32 mouse cellular contexts compared by ENCODE assay signal in genomic region chr7:132589610-132590009, GRCm38 (mm10). TPM values are rescaled to one million over a fixed set of nuclear protein-coding genes. Genes with fewer than 3 reads are reported as not detected.
A peak's percentile ranks its signal among the peaks of the same experiment; 100 is the strongest.
DNase-seq lines count a peak whose midpoint lies in the region; ATAC-seq lines count a peak whose summit lies in the region.
"Had no signal": no experiment of that assay in that cellular context is flagged by ENCODE, and none has a peak within 500 bp of the region (broad histone marks: within the 10 kb centered on the region; RNA-seq: fewer than 3 reads in every experiment).

No protein-coding gene starts in this region.

- H3K9me3 ChIP-seq in kidney, embryonic 15.5 days (replicated peaks), result no peaks in the 10 kb centered on the region
- H3K9me3 ChIP-seq: embryonic facial prominence, embryonic 12.5 days; heart, embryonic 10.5 days; heart, embryonic 15.5 days; hindbrain, embryonic 12.5 days; limb, embryonic 10.5 days; limb, embryonic 15.5 days; midbrain, embryonic 13.5 days had no signal

- peak; percentile 35 for DNase-seq in kidney, adult 11 months
- no peak for DNase-seq in kidney, postnatal 10 days
- DNase-seq in kidney, postnatal 25 days, result peak; percentile 35 to 64
- peak; percentile 53 to 59 for DNase-seq in kidney, postnatal 36 days
- DNase-seq in testis, postnatal 10 days (ENCODE audit: low spot score), result no peak
- DNase-seq: adrenal gland, postnatal 14 days; cerebellum, adult 11-12 months; cerebellum, adult 9-11 months; embryo, embryonic 11 days; gastrocnemius, postnatal 14 days; heart, adult 11 months; heart, postnatal 36 days; layer of hippocampus, postnatal 36 days; lung, adult 2 months; lung, postnatal 10 days had no signal

- no peak overlapping the region for H3K4me2 ChIP-seq in kidney, embryonic 15.5 days
- H3K4me2 ChIP-seq: embryonic facial prominence, embryonic 12.5 days; heart, embryonic 15.5 days; hindbrain, embryonic 12.5 days; limb, embryonic 15.5 days; midbrain, embryonic 13.5 days had no signal

- H3K27me3 ChIP-seq in kidney, embryonic 15.5 days, result peaks cover 13% of the 10 kb centered on the region
- H3K27me3 ChIP-seq: limb, embryonic 15.5 days had no signal

- no peaks in the 10 kb centered on the region for H3K36me3 ChIP-seq in kidney, embryonic 15.5 days
- H3K36me3 ChIP-seq: embryonic facial prominence, embryonic 12.5 days; heart, embryonic 10.5 days; heart, embryonic 15.5 days; hindbrain, embryonic 12.5 days; limb, embryonic 10.5 days; limb, embryonic 15.5 days; midbrain, embryonic 13.5 days had no signal

- H3K27ac ChIP-seq in kidney, embryonic 15.5 days, result no peak overlapping the region
- H3K27ac ChIP-seq: embryonic facial prominence, embryonic 12.5 days; heart, embryonic 10.5 days; heart, embryonic 15.5 days; hindbrain, embryonic 12.5 days; hindbrain, postnatal 0 days; limb, embryonic 10.5 days; limb, embryonic 15.5 days; macrophage; midbrain, embryonic 13.5 days had no signal

- no peak for ATAC-seq in kidney, embryonic 15.5 days (replicated peaks; ENCODE audit: low FRiP score)
- ATAC-seq in granulocyte monocyte progenitor cell, adult 5-6 weeks (replicated peaks; ENCODE audit: poor library complexity, severe bottlenecking), result 0 out of 2 replicates have a peak, but pooled peaks have one; percentile 30
- ATAC-seq in CD4-positive, CD25-positive, alpha-beta regulatory T cell, adult 4 months, result no peak
- ATAC-seq: forebrain, embryonic 16.5 days; hindbrain, postnatal 0 days; midbrain, embryonic 13.5 days had no signal

- H3K4me1 ChIP-seq in kidney, embryonic 15.5 days, result no peaks in the 10 kb centered on the region
- H3K4me1 ChIP-seq: embryonic facial prominence, embryonic 12.5 days; hindbrain, embryonic 12.5 days; limb, embryonic 10.5 days; limb, embryonic 15.5 days; midbrain, embryonic 13.5 days had no signal

- WGBS in kidney, embryonic 15.5 days, result 61% methylated on average over 5 of the region's 5 CpGs

- no peak overlapping the region for H3K4me3 ChIP-seq in kidney, embryonic 15.5 days (replicated peaks)
- H3K4me3 ChIP-seq: embryonic facial prominence, embryonic 12.5 days; heart, embryonic 10.5 days; heart, embryonic 15.5 days; hindbrain, embryonic 12.5 days; limb, embryonic 10.5 days; limb, embryonic 15.5 days; midbrain, embryonic 13.5 days had no signal

- no peak overlapping the region for H3K9ac ChIP-seq in kidney, embryonic 15.5 days
- H3K9ac ChIP-seq: embryonic facial prominence, embryonic 12.5 days; heart, embryonic 15.5 days; hindbrain, embryonic 12.5 days; limb, embryonic 15.5 days; midbrain, embryonic 13.5 days had no signal

RNA-seq across cellular contexts. Expression of gene Nkx1-2, which starts 9.8 kb away (rescaled TPM):
- polyA plus RNA-seq in kidney, embryonic 15.5 days (2015; fragmentation: Nextera tagmentation; extraction: Ambion mirVana), result not detected in 2 replicates
- total RNA-seq in granulocyte monocyte progenitor cell, adult 5-6 weeks (2014; fragmentation: Nextera tagmentation), result not detected in 2 replicates
- total RNA-seq in granulocyte monocyte progenitor cell, adult 5-6 weeks (2017), result not detected in 2 replicates
- not detected for polyA plus RNA-seq in CD4-positive, CD25-positive, alpha-beta regulatory T cell, adult 4 months (2017; shearing (Covaris generic))
- total RNA-seq: adrenal gland, postnatal 14 days; gastrocnemius, postnatal 14 days; heart, postnatal 36 days; hindbrain, postnatal 0 days; layer of hippocampus, postnatal 36 days; megakaryocyte-erythroid progenitor cell, adult 5-6 weeks; monocyte, adult 5-6 weeks had no signal
- polyA plus RNA-seq: heart, embryonic 10.5 days; heart, embryonic 15.5 days; large intestine, adult 2 months; limb, embryonic 10.5 days; lung, adult 2 months; macrophage; stomach, embryonic 14.5 days had no signal

RNA-seq across cellular contexts. Expression of gene Oat, which starts 13.4 kb away (rescaled TPM):
- 166 and 167 TPM in 2 replicates for polyA plus RNA-seq in kidney, embryonic 15.5 days (2015; fragmentation: Nextera tagmentation; extraction: Ambion mirVana)
- 85.2 and 105 TPM in 2 replicates for total RNA-seq in granulocyte monocyte progenitor cell, adult 5-6 weeks (2014; fragmentation: Nextera tagmentation)
- total RNA-seq in granulocyte monocyte progenitor cell, adult 5-6 weeks (2017), result 97.3 and 99.4 TPM in 2 replicates
- 10 to 100 TPM; 77.0 to 91.2 TPM for polyA plus RNA-seq in CD4-positive, CD25-positive, alpha-beta regulatory T cell, adult 4 months (2017; shearing (Covaris generic))

RNA-seq across cellular contexts. Expression of gene Lhpp, which starts 20.8 kb away (rescaled TPM):
- 22.3 and 22.5 TPM in 2 replicates for polyA plus RNA-seq in kidney, embryonic 15.5 days (2015; fragmentation: Nextera tagmentation; extraction: Ambion mirVana)
- 11.5 and 13.8 TPM in 2 replicates for total RNA-seq in granulocyte monocyte progenitor cell, adult 5-6 weeks (2014; fragmentation: Nextera tagmentation)
- total RNA-seq in granulocyte monocyte progenitor cell, adult 5-6 weeks (2017), result 7.3 and 9.3 TPM in 2 replicates
- 1 to 10 TPM; 4.0 to 5.0 TPM for polyA plus RNA-seq in CD4-positive, CD25-positive, alpha-beta regulatory T cell, adult 4 months (2017; shearing (Covaris generic))

Comparison
In these comparisons a context has a peak if more than half of its experiments do, and no peak if none do; other contexts are left out.
1. DNase-seq: peak in kidney, adult 11 months (single experiment), kidney, postnatal 25 days (2 of 2) and kidney, postnatal 36 days (2 of 2); none in kidney, postnatal 10 days (single experiment) and testis, postnatal 10 days (single experiment).